Mouse (Mus musculus) gastrocnemius, adult 2 months (tissue): ENCODE measurements around the gene Dab1. TPM values are rescaled to one million over a fixed set of nuclear protein-coding genes. Genes with fewer than 3 reads are reported as not detected.

Experiments
- DNase-seq: peaks from one replicate; pipeline ENCODE4 v3.0.0; 2022
- H3K27ac ChIP-seq: fragments of 200-600 bp; 2 replicates; pipeline ENCODE4 v1.8.1; 2022; ENCODE audit warnings: mild to moderate bottlenecking
- H3K4me3 ChIP-seq: fragments of 200-600 bp; 2 replicates; pipeline ENCODE4 v1.8.1; 2022; ENCODE audit warnings: mild to moderate bottlenecking, moderate library complexity
- CTCF ChIP-seq: fragments of 200-600 bp; IDR thresholded peaks from 2 replicates; pipeline ENCODE4 v1.8.1; 2022; ENCODE audit warnings: antibody characterized with exemption, mild to moderate bottlenecking, moderate library complexity
- intact Hi-C: fragments of 180-260 bp; cut with DNase I; formaldehyde crosslinking; loops from one replicate; pipeline ENCODE4 v1.15.1; 2025
- total RNA-seq, 2 experiments: library from RNA; stranded (reverse); gene quantifications; 2 replicates each; pipeline ENCODE4 v1.2.3; 2021

Dab1 gene
- total RNA-seq, 2 experiments from 2014 or later, result 0.05 to 0.25 TPM

- DNase-seq, result no peak
- TF ChIP-seq CTCF, result no peak
- H3K27ac ChIP-seq, result no peak overlapping the region
- no peak overlapping the region for H3K4me3 ChIP-seq
- intact Hi-C loops, result no loop called here
Measured at GRCm38 (mm10) chr4:104782346-104782745, 1163.2 kb downstream of the Dab1 start.

GRCm38 (mm10) chr4:104792111-104792510 lies 1173.0 kb downstream of the Dab1 start:
- intact Hi-C loops, result no loop called here
- no peak overlapping the region for H3K27ac ChIP-seq
- H3K4me3 ChIP-seq, result no peak overlapping the region
- no peak for DNase-seq
- TF ChIP-seq CTCF, result no peak
